Mouse (Mus musculus): ENCODE measurements around the gene Zfp316.
A peak's percentile ranks its signal among the peaks of the same experiment; 100 is the strongest.

Gene Zfp316

GRCm38 (mm10) chr5:143269363-143270150 is at the start of gene Zfp316:
TSS of gene Zfp316 (minus strand) at chr5:143270022.
- peak; percentile 84 for DNase-seq

- DNase-seq = peak; percentile 53
These were observed 47.4 kb upstream of the Zfp316 start for GRCm38 (mm10) chr5:143317288-143317610.

- DNase-seq = no peak
These were observed 46.9 kb upstream of the Zfp316 start for GRCm38 (mm10) chr5:143316605-143317287.

GRCm38 (mm10) chr5:143315514-143315888 is 45.7 kb upstream of the Zfp316 start:
- no peak for DNase-seq

- peak; percentile 96 for DNase-seq
These were observed 45.1 kb upstream of the Zfp316 start, which contains the start of gene E130309D02Rik for GRCm38 (mm10) chr5:143314730-143315513. TSS of gene E130309D02Rik (minus strand) at chr5:143315360.

- no peak for DNase-seq
These were observed 44.4 kb upstream of the Zfp316 start for GRCm38 (mm10) chr5:143314183-143314729.

- DNase-seq = peak; percentile 88
These were observed 42.1 kb upstream of the Zfp316 start for GRCm38 (mm10) chr5:143311886-143312285.

- DNase-seq = no peak
These were observed 40.1 kb upstream of the Zfp316 start for GRCm38 (mm10) chr5:143309916-143310315.

- DNase-seq = no peak
These were observed 39.0 kb upstream of the Zfp316 start for GRCm38 (mm10) chr5:143308825-143309224.

GRCm38 (mm10) chr5:143304251-143304650 is 34.4 kb upstream of the Zfp316 start:
- no peak for DNase-seq

- DNase-seq = peak; percentile 55
These were observed 31.5 kb upstream of the Zfp316 start for GRCm38 (mm10) chr5:143301296-143301695.

GRCm38 (mm10) chr5:143299686-143300085 is 29.9 kb upstream of the Zfp316 start:
- peak; percentile 77 for DNase-seq

GRCm38 (mm10) chr5:143298391-143298790 is 28.6 kb upstream of the Zfp316 start:
- no peak for DNase-seq

GRCm38 (mm10) chr5:143297986-143298385 is 28.2 kb upstream of the Zfp316 start:
- peak; percentile 59 for DNase-seq

GRCm38 (mm10) chr5:143295330-143295729 is 25.5 kb upstream of the Zfp316 start:
- DNase-seq = no peak

GRCm38 (mm10) chr5:143294862-143295261 is 25.0 kb upstream of the Zfp316 start:
- DNase-seq = no peak

GRCm38 (mm10) chr5:143293404-143293803 is 23.6 kb upstream of the Zfp316 start, which contains the start of gene Zfp853:
TSS of gene Zfp853 (minus strand) at chr5:143293623.
- peak; percentile 56 for DNase-seq

GRCm38 (mm10) chr5:143292879-143293278 is 23.1 kb upstream of the Zfp316 start:
- DNase-seq = no peak

GRCm38 (mm10) chr5:143289299-143289698 is 19.5 kb upstream of the Zfp316 start:
- no peak for DNase-seq

- DNase-seq = no peak
These were observed 18.6 kb upstream of the Zfp316 start for GRCm38 (mm10) chr5:143288378-143288911.

GRCm38 (mm10) chr5:143287774-143288328 is 18.0 kb upstream of the Zfp316 start:
- no peak for DNase-seq

- no peak for DNase-seq
These were observed 14.9 kb upstream of the Zfp316 start for GRCm38 (mm10) chr5:143284762-143285161.
